Mouse (Mus musculus) kidney, embryonic 14.5 days (tissue): ENCODE measurements around the gene Ppp1r1a. TPM values are rescaled to one million over a fixed set of nuclear protein-coding genes. Genes with fewer than 3 reads are reported as not detected.

ENCODE experiments used
- ATAC-seq: fragments of 200-750 bp; cut with Nextera tagmentation; 2 replicates; pipeline ENCODE4 v1.8.0; 2017; ENCODE audit warnings: moderate number of reproducible peaks, mild to moderate bottlenecking, moderate TSS enrichment, moderate library complexity; ENCODE audit not compliant: low FRiP score, low TSS enrichment
- H3K27ac ChIP-seq: fragments of 300-500 bp; sonication (generic); 2 replicates; pipeline ENCODE4 v1.5.1; 2014; ENCODE audit warnings: low read depth, mild to moderate bottlenecking, low read length, moderate library complexity, mixed read lengths
- H3K27me3 ChIP-seq: fragments of 300-500 bp; sonication (generic); 2 replicates; pipeline ENCODE4 v1.6.1; 2014; ENCODE audit warnings: mild to moderate bottlenecking, low read length; ENCODE audit not compliant: control insufficient read depth, insufficient read depth
- H3K36me3 ChIP-seq: fragments of 300-500 bp; sonication (generic); 2 replicates; pipeline ENCODE4 v1.6.1; 2014; ENCODE audit warnings: low read length, mixed read lengths; ENCODE audit not compliant: control insufficient read depth, insufficient read depth
- H3K4me1 ChIP-seq: fragments of 300-500 bp; sonication (generic); 2 replicates; pipeline ENCODE4 v1.6.1; 2014; ENCODE audit warnings: low read length, mixed read lengths; ENCODE audit not compliant: control insufficient read depth, insufficient read depth
- H3K4me2 ChIP-seq: fragments of 300-500 bp; sonication (generic); replicated peaks from 2 replicates; pipeline ENCODE4 v1.6.1; 2014; ENCODE audit warnings: low read depth, mild to moderate bottlenecking, low read length
- H3K4me3 ChIP-seq: fragments of 300-500 bp; sonication (generic); 2 replicates; pipeline ENCODE4 v1.5.1; 2014; ENCODE audit warnings: mild to moderate bottlenecking, low read length
- H3K9ac ChIP-seq: fragments of 300-500 bp; sonication (generic); 2 replicates; pipeline ENCODE4 v1.6.1; 2014; ENCODE audit warnings: low read depth, mild to moderate bottlenecking, low read length, moderate library complexity
- H3K9me3 ChIP-seq: fragments of 300-500 bp; sonication (generic); 2 replicates; pipeline ENCODE4 v1.6.1; 2016; ENCODE audit warnings: low read length; ENCODE audit not compliant: control insufficient read depth
- WGBS: fragments of 180-500 bp; shearing (Covaris S2); extraction: QIAGEN DNeasy Blood & Tissue Kit; methylation state at CpG from one replicate; pipeline ENCODE4 v1.1.7; 2014; 5-methylcytosine and 5-hydroxymethylcytosine counted together
- polyA plus RNA-seq: library from polyadenylated mRNA; unstranded; fragments of >200 nt; fragmentation: Nextera tagmentation; extraction: Ambion mirVana; gene quantifications from 2 replicates; pipeline ENCODE4 v1.2.1, GENCODE M21; 2014

Gene Ppp1r1a
- polyA plus RNA-seq, 1 experiment from 2014 or later, result 19.2 TPM

DNA sequence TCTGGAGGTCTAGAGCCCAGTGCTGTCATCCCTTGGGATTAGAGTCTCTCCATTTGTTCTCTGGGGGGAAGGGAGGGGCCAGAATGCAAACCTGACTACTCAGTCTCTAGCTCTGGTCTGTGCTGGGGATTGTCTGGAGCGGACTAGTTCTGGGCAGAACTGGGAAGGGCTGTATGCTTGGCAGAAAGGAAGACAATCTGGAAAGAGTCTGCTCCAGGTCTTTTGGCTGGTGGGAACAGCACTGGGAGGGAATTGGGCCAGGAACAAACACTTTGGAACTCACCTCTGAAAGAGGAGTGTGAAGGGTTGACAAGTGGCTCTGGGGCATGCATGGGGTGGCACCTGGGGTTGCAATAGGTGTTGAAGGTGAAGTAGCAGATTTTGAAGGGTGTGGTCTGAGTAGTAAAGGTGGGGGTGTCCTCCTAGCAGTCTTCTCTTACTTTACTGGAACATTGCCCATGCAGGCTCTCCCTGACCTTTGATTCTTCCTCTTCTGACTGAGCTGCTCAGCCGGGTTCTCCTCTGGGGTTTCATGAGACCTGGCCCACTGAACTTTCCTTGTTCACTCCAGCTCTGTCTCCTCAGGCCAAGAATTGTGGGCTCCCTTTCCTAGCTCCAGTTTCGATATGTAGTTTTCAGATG, 15.2 kb downstream of the Ppp1r1a start:
- no peak overlapping the region for H3K4me2 ChIP-seq
- no peaks in the 10 kb centered on the region for H3K4me1 ChIP-seq
- H3K27ac ChIP-seq, result no peak overlapping the region
- no peaks in the 10 kb centered on the region for H3K9me3 ChIP-seq
- WGBS, result 75% methylated on average over 3 of the region's 3 CpGs
- H3K36me3 ChIP-seq, result no peaks in the 10 kb centered on the region
- H3K9ac ChIP-seq, result no peak overlapping the region
- H3K27me3 ChIP-seq, result no peaks in the 10 kb centered on the region
- no peak for ATAC-seq
- H3K4me3 ChIP-seq, result no peak overlapping the region

DNA sequence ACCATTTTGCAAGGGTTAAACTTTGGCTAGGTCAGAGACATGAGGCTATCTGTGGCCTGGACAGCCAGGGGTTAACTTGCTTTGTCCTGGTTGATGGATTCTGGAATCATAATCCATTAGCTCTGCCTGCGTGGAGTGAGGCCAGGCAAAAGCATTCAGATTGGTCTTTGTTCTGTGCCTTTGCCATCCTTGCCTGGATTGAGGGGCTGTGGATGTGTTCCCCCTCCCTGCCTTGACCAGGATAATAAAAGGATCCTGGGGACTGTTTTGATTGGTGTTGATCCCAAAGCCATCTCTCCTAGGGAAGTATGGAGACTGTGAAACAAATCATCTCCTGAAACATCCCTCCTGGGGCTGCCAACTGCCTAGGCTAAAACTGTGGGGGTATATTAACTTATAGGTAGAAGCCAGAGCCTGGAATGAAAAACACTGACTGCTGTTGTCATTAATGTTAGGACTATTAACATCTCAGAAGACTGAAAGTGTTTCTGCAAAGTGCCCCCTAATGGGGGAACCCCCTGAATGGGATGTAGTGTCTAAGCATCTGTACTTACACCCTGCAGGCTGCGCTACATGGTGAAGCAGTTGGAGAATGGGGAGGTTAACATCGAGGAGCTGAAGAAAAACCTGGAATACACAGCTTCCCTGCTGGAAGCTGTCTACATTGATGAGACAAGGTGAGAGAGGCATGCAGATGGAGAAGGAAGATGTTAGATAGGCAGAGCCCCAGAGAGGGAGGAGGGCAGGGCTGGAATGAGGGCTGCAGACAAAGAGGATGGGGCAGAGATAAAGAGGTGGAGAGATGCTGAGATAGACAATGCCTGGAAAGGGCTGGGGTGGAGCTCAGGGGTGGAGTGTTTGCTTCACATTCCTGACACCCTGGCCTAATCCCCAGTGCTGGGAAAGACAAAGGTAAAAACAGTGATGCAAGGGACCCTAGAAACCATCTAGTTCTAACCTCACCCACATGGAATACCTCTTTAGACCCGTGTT, 18.1 kb downstream of the Ppp1r1a start:
- Histone ChIP-seq H3K4me3 (no peak overlapping the region), H3K4me1 (0 out of 2 replicates have a peak, but pooled peaks cover 2% of the 10 kb centered on the region), H3K27me3 (no peaks in the 10 kb centered on the region), H3K27ac (no peak overlapping the region), H3K9ac (no peak overlapping the region), H3K9me3 (no peaks in the 10 kb centered on the region), H3K36me3 (no peaks in the 10 kb centered on the region), H3K4me2 (no peak overlapping the region)
- 31% methylated on average over 4 of the region's 4 CpGs for WGBS
- 0 out of 2 replicates have a peak, but pooled peaks have one; percentile 18 for ATAC-seq

GRCm38 (mm10) chr15:103518600-103519385, 19.0 kb downstream of the Ppp1r1a start:
- ATAC-seq, result peak; percentile 36; the same call in 1 of the 2 replicates
- Histone ChIP-seq H3K9me3 (no peaks in the 10 kb centered on the region), H3K27me3 (no peaks in the 10 kb centered on the region), H3K4me2 (no peak overlapping the region), H3K9ac (no peak overlapping the region), H3K4me3 (no peak overlapping the region), H3K36me3 (no peaks in the 10 kb centered on the region), H3K27ac (peak overlapping the region; percentile 38; the same call in 1 of the 2 replicates), H3K4me1 (0 out of 2 replicates have a peak, but pooled peaks cover 4% of the 10 kb centered on the region)
- 12% methylated on average over 5 of the region's 5 CpGs for WGBS

GRCm38 (mm10) chr15:103514914-103515313, 22.9 kb downstream of the Ppp1r1a start:
- H3K4me3 ChIP-seq, result no peak overlapping the region
- H3K27ac ChIP-seq, result no peak overlapping the region
- H3K9ac ChIP-seq, result no peak overlapping the region
- H3K27me3 ChIP-seq, result 0 out of 2 replicates have a peak, but pooled peaks cover 2% of the 10 kb centered on the region
- H3K4me1 ChIP-seq, result 0 out of 2 replicates have a peak, but pooled peaks cover 4% of the 10 kb centered on the region
- H3K4me2 ChIP-seq, result no peak overlapping the region
- ATAC-seq, result no peak
- H3K9me3 ChIP-seq, result no peaks in the 10 kb centered on the region
- H3K36me3 ChIP-seq, result no peaks in the 10 kb centered on the region
- WGBS, result 45% methylated on average over 3 of the region's 3 CpGs

- ATAC-seq, result peak; percentile 98
- WGBS, result 5% methylated on average over 10 of the region's 10 CpGs
- Histone ChIP-seq H3K27me3 (0 out of 2 replicates have a peak, but pooled peaks cover 2% of the 10 kb centered on the region), H3K4me1 (0 out of 2 replicates have a peak, but pooled peaks cover 4% of the 10 kb centered on the region), H3K36me3 (no peaks in the 10 kb centered on the region), H3K4me3 (peak overlapping the region; percentile 30), H3K9ac (no peak overlapping the region), H3K9me3 (no peaks in the 10 kb centered on the region), H3K27ac (no peak overlapping the region), H3K4me2 (peak overlapping the region; percentile 46)
Measured at GRCm38 (mm10) chr15:103514119-103514518, 23.7 kb downstream of the Ppp1r1a start.

DNA sequence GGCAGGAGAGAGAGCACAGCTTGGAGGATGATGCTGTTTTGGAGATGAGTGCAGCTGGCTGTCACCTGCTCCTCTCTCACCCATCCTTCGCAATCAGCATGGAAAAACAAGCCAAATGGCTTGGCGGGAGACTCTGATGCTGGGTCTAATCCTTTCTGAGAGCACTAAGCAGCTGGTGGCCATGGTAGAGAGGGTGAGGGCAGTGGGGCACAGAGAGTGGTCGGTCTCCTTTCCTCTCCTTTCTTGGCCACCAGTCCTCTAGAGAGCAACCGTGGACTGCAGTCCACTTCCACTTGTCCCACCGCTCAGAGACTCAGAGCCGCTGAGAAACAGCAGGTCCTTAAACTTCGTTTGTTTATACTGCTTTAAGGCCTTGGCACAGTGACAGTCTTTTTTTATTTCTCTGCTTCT, 24.2 kb downstream of the Ppp1r1a start:
- H3K4me2 ChIP-seq, result peak overlapping the region; percentile 46
- H3K27me3 ChIP-seq, result 0 out of 2 replicates have a peak, but pooled peaks cover 2% of the 10 kb centered on the region
- peak overlapping the region; percentile 30; the same call in 1 of the 2 replicates for H3K4me3 ChIP-seq
- H3K36me3 ChIP-seq, result no peaks in the 10 kb centered on the region
- peak overlapping the region; percentile 32 for H3K9ac ChIP-seq
- 0 out of 2 replicates have a peak, but pooled peaks cover 4% of the 10 kb centered on the region for H3K4me1 ChIP-seq
- peak; percentile 51 for ATAC-seq
- H3K9me3 ChIP-seq, result no peaks in the 10 kb centered on the region
- no peak overlapping the region for H3K27ac ChIP-seq
- WGBS, result 6% methylated on average over 7 of the region's 7 CpGs

- no peak for ATAC-seq
- Histone ChIP-seq H3K4me3 (no peak overlapping the region), H3K4me1 (0 out of 2 replicates have a peak, but pooled peaks cover 4% of the 10 kb centered on the region), H3K36me3 (no peaks in the 10 kb centered on the region), H3K27ac (no peak overlapping the region), H3K9me3 (no peaks in the 10 kb centered on the region), H3K4me2 (no peak overlapping the region), H3K9ac (no peak overlapping the region), H3K27me3 (0 out of 2 replicates have a peak, but pooled peaks cover 2% of the 10 kb centered on the region)
- WGBS, result 56% methylated on average over 1 of the region's 1 CpGs
Measured at GRCm38 (mm10) chr15:103511652-103512051, 26.2 kb downstream of the Ppp1r1a start.

GRCm38 (mm10) chr15:103509317-103509716, 28.5 kb downstream of the Ppp1r1a start:
- H3K9me3 ChIP-seq, result no peaks in the 10 kb centered on the region
- peaks cover 6% of the 10 kb centered on the region; the same call in 1 of the 2 replicates for H3K27me3 ChIP-seq
- ATAC-seq, result no peak

More at GRCm38 (mm10) chr15:103509317-103509716, 28.5 kb downstream of the Ppp1r1a start:
- Histone ChIP-seq H3K4me1 (no peaks in the 10 kb centered on the region), H3K36me3 (no peaks in the 10 kb centered on the region), H3K27ac (no peak overlapping the region), H3K9ac (no peak overlapping the region), H3K4me3 (no peak overlapping the region), H3K4me2 (no peak overlapping the region)
- 62% methylated on average over 3 of the region's 3 CpGs for WGBS
